In genomic region chr13:6479667-6480066, GRCm38 (mm10) we compare ENCODE assay signal across 25 mouse cellular contexts.
"Had no signal": no experiment of that assay in that cellular context is flagged by ENCODE, and none has a peak within 500 bp of the region (broad histone marks: within the 10 kb centered on the region; RNA-seq: fewer than 3 reads in every experiment).

No protein-coding gene starts in this region.

- DNase-seq: gastrocnemius, adult 2 months; gastrocnemius, postnatal 14 days; gastrocnemius, postnatal 36 days; heart, adult 18-20 months; heart, postnatal 10 days; heart, postnatal 4 days; kidney, adult 11 months; kidney, adult 2 months; kidney, adult 9 months; kidney, postnatal 14 days; kidney, postnatal 36 days; layer of hippocampus, adult 9-11 months; layer of hippocampus, postnatal 36 days; left cerebral cortex, postnatal 4 days had no signal

- H3K4me1 ChIP-seq: hindbrain, embryonic 12.5 days; intestine, embryonic 15.5 days; kidney, embryonic 15.5 days; limb, embryonic 13.5 days; limb, embryonic 15.5 days; liver, embryonic 12.5 days had no signal

- H3K36me3 ChIP-seq: hindbrain, embryonic 12.5 days; intestine, embryonic 15.5 days; kidney, embryonic 15.5 days; limb, embryonic 13.5 days; limb, embryonic 15.5 days; liver, embryonic 12.5 days had no signal

- H3K9ac ChIP-seq: hindbrain, embryonic 12.5 days; hindbrain, embryonic 14.5 days; intestine, embryonic 15.5 days; kidney, embryonic 15.5 days; limb, embryonic 13.5 days; limb, embryonic 15.5 days; liver, embryonic 12.5 days had no signal

- H3K27me3 ChIP-seq: hindbrain, embryonic 12.5 days; intestine, embryonic 15.5 days; kidney, embryonic 15.5 days; limb, embryonic 13.5 days; limb, embryonic 15.5 days; liver, embryonic 12.5 days had no signal

- H3K4me2 ChIP-seq: heart, embryonic 11.5 days; hindbrain, embryonic 12.5 days; hindbrain, embryonic 14.5 days; intestine, embryonic 15.5 days; kidney, embryonic 15.5 days; limb, embryonic 13.5 days; limb, embryonic 15.5 days; liver, embryonic 12.5 days had no signal

- H3K9me3 ChIP-seq: hindbrain, embryonic 12.5 days; intestine, embryonic 15.5 days; kidney, embryonic 15.5 days; limb, embryonic 13.5 days; limb, embryonic 15.5 days; liver, embryonic 12.5 days had no signal

- H3K4me3 ChIP-seq: gastrocnemius, adult 2 months; hindbrain, embryonic 12.5 days; intestine, embryonic 15.5 days; kidney, embryonic 15.5 days; limb, embryonic 13.5 days; limb, embryonic 15.5 days; liver, embryonic 12.5 days had no signal

- H3K27ac ChIP-seq: gastrocnemius, adult 2 months; hindbrain, embryonic 12.5 days; hindbrain, embryonic 14.5 days; intestine, embryonic 15.5 days; kidney, embryonic 15.5 days; kidney, postnatal 0 days; limb, embryonic 13.5 days; limb, embryonic 15.5 days; liver, embryonic 12.5 days had no signal

- ATAC-seq: hindbrain, embryonic 16.5 days; inflammation-experienced regulatory T-cells, adult 6 months; intestine, embryonic 15.5 days; liver, embryonic 12.5 days had no signal
